Mouse (Mus musculus) heart, embryonic 16.5 days (tissue): Measurements from ENCODE around the gene Slc31a1. TPM values are rescaled to one million over a fixed set of nuclear protein-coding genes. Genes with fewer than 3 reads are reported as not detected.

ENCODE experiments used
- ATAC-seq: fragments of 200-750 bp; cut with Nextera tagmentation; replicated peaks from 2 replicates; pipeline ENCODE4 v1.8.0; 2017; ENCODE audit warnings: moderate number of reproducible peaks; ENCODE audit not compliant: insufficient read depth, low FRiP score; ENCODE audit errors: extremely low read depth
- H3K27ac ChIP-seq: fragments of 300-500 bp; sonication (generic); 2 replicates; pipeline ENCODE4 v1.5.1; 2014; ENCODE audit warnings: mild to moderate bottlenecking, low read length, control low read depth, moderate library complexity
- H3K27me3 ChIP-seq: fragments of 300-500 bp; sonication (generic); 2 replicates; pipeline ENCODE4 v1.6.1; 2014; ENCODE audit warnings: low read length, mixed read lengths; ENCODE audit not compliant: control insufficient read depth, insufficient read depth
- H3K36me3 ChIP-seq: fragments of 300-500 bp; sonication (generic); 2 replicates; pipeline ENCODE4 v1.6.1; 2014; ENCODE audit not compliant: control insufficient read depth, insufficient read depth
- H3K4me1 ChIP-seq: fragments of 300-500 bp; sonication (generic); 2 replicates; pipeline ENCODE4 v1.6.1; 2014; ENCODE audit warnings: low read length, mixed read lengths; ENCODE audit not compliant: control insufficient read depth, insufficient read depth
- H3K4me2 ChIP-seq: fragments of 300-500 bp; sonication (generic); 2 replicates; pipeline ENCODE4 v1.6.1; 2014; ENCODE audit warnings: low read depth, mild to moderate bottlenecking, control low read depth, low read length
- H3K4me3 ChIP-seq: fragments of 300-500 bp; sonication (generic); 2 replicates; pipeline ENCODE4 v1.5.1; 2014; ENCODE audit warnings: mild to moderate bottlenecking, control low read depth, low read length
- H3K9ac ChIP-seq: fragments of 300-500 bp; sonication (generic); 2 replicates; pipeline ENCODE4 v1.6.1; 2014; ENCODE audit warnings: low read length, control low read depth
- H3K9me3 ChIP-seq: fragments of 300-500 bp; sonication (generic); replicated peaks from 2 replicates; pipeline ENCODE4 v1.6.1; 2016; ENCODE audit warnings: low read length; ENCODE audit not compliant: control insufficient read depth
- WGBS: fragments of 180-500 bp; shearing (Covaris S2); extraction: QIAGEN DNeasy Blood & Tissue Kit; methylation state at CpG from one replicate; pipeline ENCODE4 v1.1.7; 2014; 5-methylcytosine and 5-hydroxymethylcytosine counted together
- polyA plus RNA-seq: library from polyadenylated mRNA; unstranded; fragments of >200 nt; fragmentation: Nextera tagmentation; extraction: Ambion mirVana; gene quantifications from 2 replicates; pipeline ENCODE4 v1.2.1, GENCODE M21; 2015

Slc31a1 gene
- polyA plus RNA-seq: 42.3 and 43.0 TPM in 2 replicates

GRCm38 (mm10) chr4:62360088-62360804 lies at the start of gene Slc31a1, which contains the start of gene Fkbp15:
Gene Slc31a1 (plus strand): TSS chr4:62360727.
Gene Fkbp15 (minus strand): TSS chr4:62360548.
- WGBS: under 1% methylated on average over 50 of the region's 51 CpGs
- Histone ChIP-seq H3K4me2 (peak within 1 kb of the TSS; percentile 87), H3K27ac (peak within 1 kb of the TSS; percentile 85), H3K9me3 (no peaks in the 10 kb centered on the region), H3K9ac (peak within 1 kb of the TSS; percentile 91), H3K27me3 (no peaks in the 10 kb centered on the region), H3K4me1 (peaks cover 15% of the 10 kb centered on the region), H3K36me3 (peaks cover 7% of the 10 kb centered on the region; the same call in 1 of the 2 replicates), H3K4me3 (peak within 1 kb of the TSS; percentile 95)
- ATAC-seq: peak; percentile 100

- Histone ChIP-seq H3K9me3 (no peaks in the 10 kb centered on the region), H3K4me1 (no peaks in the 10 kb centered on the region), H3K36me3 (peaks cover 33% of the 10 kb centered on the region), H3K4me3 (no peak overlapping the region), H3K4me2 (no peak overlapping the region), H3K27me3 (no peaks in the 10 kb centered on the region), H3K9ac (no peak overlapping the region), H3K27ac (no peak overlapping the region)
- 93% methylated on average over 2 of the region's 2 CpGs for WGBS
- no peak for ATAC-seq
Measured at GRCm38 (mm10) chr4:62312821-62313220, 47.7 kb upstream of the Slc31a1 start.

- no peaks in the 10 kb centered on the region for H3K9me3 ChIP-seq
- no peak overlapping the region for H3K4me3 ChIP-seq
- ATAC-seq: no peak
- H3K9ac ChIP-seq: no peak overlapping the region
- H3K4me1 ChIP-seq: no peaks in the 10 kb centered on the region
- H3K4me2 ChIP-seq: no peak overlapping the region
- 82% methylated on average over 9 of the region's 9 CpGs for WGBS
- H3K27me3 ChIP-seq: no peaks in the 10 kb centered on the region
- peaks cover 35% of the 10 kb centered on the region for H3K36me3 ChIP-seq
- no peak overlapping the region for H3K27ac ChIP-seq
Measured at GRCm38 (mm10) chr4:62313641-62314211, 46.8 kb upstream of the Slc31a1 start.

GRCm38 (mm10) chr4:62314516-62314915 lies 46.0 kb upstream of the Slc31a1 start:
- Histone ChIP-seq H3K9ac (no peak overlapping the region), H3K9me3 (no peaks in the 10 kb centered on the region), H3K4me2 (no peak overlapping the region), H3K36me3 (peaks cover 38% of the 10 kb centered on the region), H3K4me1 (no peaks in the 10 kb centered on the region), H3K4me3 (no peak overlapping the region), H3K27me3 (no peaks in the 10 kb centered on the region), H3K27ac (no peak overlapping the region)
- ATAC-seq: no peak
- 87% methylated on average over 3 of the region's 3 CpGs for WGBS

GRCm38 (mm10) chr4:62316456-62316855 lies 44.1 kb upstream of the Slc31a1 start:
- Histone ChIP-seq H3K4me2 (no peak overlapping the region), H3K4me3 (no peak overlapping the region), H3K4me1 (no peaks in the 10 kb centered on the region), H3K9ac (no peak overlapping the region), H3K27me3 (no peaks in the 10 kb centered on the region), H3K27ac (no peak overlapping the region), H3K36me3 (peaks cover 42% of the 10 kb centered on the region), H3K9me3 (no peaks in the 10 kb centered on the region)
- WGBS: 80% methylated on average over 2 of the region's 2 CpGs
- ATAC-seq: no peak

GRCm38 (mm10) chr4:62318294-62318693 lies 42.2 kb upstream of the Slc31a1 start:
- ATAC-seq: no peak
- H3K9ac ChIP-seq: no peak overlapping the region
- no peaks in the 10 kb centered on the region for H3K27me3 ChIP-seq
- no peak overlapping the region for H3K27ac ChIP-seq
- H3K36me3 ChIP-seq: peaks cover 46% of the 10 kb centered on the region
- H3K4me2 ChIP-seq: no peak overlapping the region
- WGBS: 66% methylated on average over 1 of the region's 1 CpGs
- H3K4me1 ChIP-seq: no peaks in the 10 kb centered on the region
- H3K4me3 ChIP-seq: no peak overlapping the region
- no peaks in the 10 kb centered on the region for H3K9me3 ChIP-seq

- Histone ChIP-seq H3K9ac (no peak overlapping the region), H3K4me3 (no peak overlapping the region), H3K9me3 (no peaks in the 10 kb centered on the region), H3K27ac (no peak overlapping the region), H3K4me1 (no peaks in the 10 kb centered on the region), H3K4me2 (no peak overlapping the region), H3K27me3 (no peaks in the 10 kb centered on the region), H3K36me3 (peaks cover 46% of the 10 kb centered on the region)
- ATAC-seq: no peak
- WGBS: 82% methylated on average over 3 of the region's 3 CpGs
Measured at GRCm38 (mm10) chr4:62322684-62323083, 37.8 kb upstream of the Slc31a1 start.

GRCm38 (mm10) chr4:62326111-62326510 lies 34.4 kb upstream of the Slc31a1 start:
- Histone ChIP-seq H3K9ac (no peak overlapping the region), H3K4me1 (no peaks in the 10 kb centered on the region; the same call in 1 of the 2 replicates), H3K27ac (no peak overlapping the region), H3K4me3 (no peak overlapping the region), H3K9me3 (no peaks in the 10 kb centered on the region), H3K36me3 (peaks cover 38% of the 10 kb centered on the region), H3K4me2 (no peak overlapping the region), H3K27me3 (no peaks in the 10 kb centered on the region)
- no peak for ATAC-seq

- peaks cover 29% of the 10 kb centered on the region for H3K36me3 ChIP-seq
- no peak overlapping the region for H3K4me3 ChIP-seq
- no peaks in the 10 kb centered on the region for H3K9me3 ChIP-seq
- WGBS: 71% methylated on average over 6 of the region's 6 CpGs
- H3K4me1 ChIP-seq: no peaks in the 10 kb centered on the region; the same call in 1 of the 2 replicates
- ATAC-seq: no peak
- no peak overlapping the region for H3K4me2 ChIP-seq
- no peak overlapping the region for H3K27ac ChIP-seq
- no peaks in the 10 kb centered on the region for H3K27me3 ChIP-seq
- no peak overlapping the region for H3K9ac ChIP-seq
Measured at GRCm38 (mm10) chr4:62328941-62329660, 31.4 kb upstream of the Slc31a1 start.
